Mouse (Mus musculus) heart, embryonic 10.5 days (tissue): ENCODE data around the gene Vwa8. TPM values are rescaled to one million over a fixed set of nuclear protein-coding genes. Genes with fewer than 3 reads are reported as not detected.

Experiments
- DNase-seq: peaks from one replicate; pipeline ENCODE4 v3.0.0-alpha.2; 2017; ENCODE audit warnings: low spot score
- H3K27ac ChIP-seq: fragments of 300-500 bp; sonication (generic); 2 replicates; pipeline ENCODE4 v1.5.1; 2016; ENCODE audit warnings: mild to moderate bottlenecking
- H3K27me3 ChIP-seq: fragments of 300-500 bp; sonication (generic); 2 replicates; pipeline ENCODE4 v1.6.1; 2016; ENCODE audit warnings: mild to moderate bottlenecking; ENCODE audit not compliant: poor library complexity, insufficient read depth, severe bottlenecking
- H3K36me3 ChIP-seq: fragments of 300-500 bp; sonication (generic); 2 replicates; pipeline ENCODE4 v1.6.1; 2016; ENCODE audit warnings: mild to moderate bottlenecking, moderate library complexity
- H3K4me1 ChIP-seq: fragments of 300-500 bp; sonication (generic); 2 replicates; pipeline ENCODE4 v1.6.1; 2016; ENCODE audit warnings: mild to moderate bottlenecking
- H3K4me3 ChIP-seq: fragments of 300-500 bp; sonication (generic); 2 replicates; pipeline ENCODE4 v1.5.1; 2016; ENCODE audit warnings: mild to moderate bottlenecking, moderate library complexity
- H3K9me3 ChIP-seq: fragments of 300-500 bp; sonication (generic); 2 replicates; pipeline ENCODE4 v1.6.1; 2016; ENCODE audit warnings: mild to moderate bottlenecking, moderate library complexity
- WGBS: fragments of 180-500 bp; shearing (Covaris S2); methylation state at CpG from one replicate; pipeline ENCODE4 v1.1.7; 2016; 5-methylcytosine and 5-hydroxymethylcytosine counted together
- polyA plus RNA-seq: library from polyadenylated mRNA; unstranded; fragments of >200 nt; fragmentation: Nextera tagmentation; extraction: Ambion mirVana; gene quantifications from 2 replicates; pipeline ENCODE4 v1.2.1, GENCODE M21; 2016

The Vwa8 gene
- polyA plus RNA-seq, 1 experiment from 2014 or later, result 12.1 TPM

- no peaks in the 10 kb centered on the region for H3K36me3 ChIP-seq
- no peak overlapping the region for H3K4me3 ChIP-seq
- peaks cover 4% of the 10 kb centered on the region; the same call in 1 of the 2 replicates for H3K4me1 ChIP-seq
- H3K9me3 ChIP-seq, result no peaks in the 10 kb centered on the region
- no peaks in the 10 kb centered on the region for H3K27me3 ChIP-seq
- DNase-seq, result no peak
- no peak overlapping the region for H3K27ac ChIP-seq
- WGBS, result 81% methylated on average over 1 of the region's 1 CpGs
Observed at GRCm38 (mm10) chr14:78895496-78895895, 46.6 kb downstream of the Vwa8 start.

DNA sequence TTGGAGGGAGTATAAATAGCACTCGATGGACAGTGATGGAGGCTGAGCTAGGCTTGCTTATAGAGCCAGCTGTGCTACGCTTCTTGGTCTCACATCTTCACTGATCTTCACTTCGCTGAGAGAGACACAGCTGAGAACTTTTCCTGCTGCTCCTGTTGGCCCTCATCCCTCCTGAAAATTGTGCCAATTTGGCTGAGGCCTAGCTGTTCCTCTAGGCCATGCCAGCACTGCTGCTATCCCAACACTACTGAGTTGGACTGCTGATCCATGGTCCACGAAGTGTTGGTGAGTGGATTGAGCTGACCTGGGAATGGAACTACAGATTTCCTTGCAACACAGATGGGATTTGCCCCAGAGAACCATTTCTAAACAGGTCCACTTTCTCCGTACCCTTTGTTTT is 47.4 kb downstream of the Vwa8 start:
- Histone ChIP-seq H3K27ac (no peak overlapping the region), H3K27me3 (no peaks in the 10 kb centered on the region), H3K4me1 (peaks cover 8% of the 10 kb centered on the region; the same call in 1 of the 2 replicates), H3K4me3 (no peak overlapping the region), H3K36me3 (no peaks in the 10 kb centered on the region), H3K9me3 (no peaks in the 10 kb centered on the region)
- DNase-seq, result no peak
- WGBS, result 86% methylated on average over 5 of the region's 5 CpGs

DNA sequence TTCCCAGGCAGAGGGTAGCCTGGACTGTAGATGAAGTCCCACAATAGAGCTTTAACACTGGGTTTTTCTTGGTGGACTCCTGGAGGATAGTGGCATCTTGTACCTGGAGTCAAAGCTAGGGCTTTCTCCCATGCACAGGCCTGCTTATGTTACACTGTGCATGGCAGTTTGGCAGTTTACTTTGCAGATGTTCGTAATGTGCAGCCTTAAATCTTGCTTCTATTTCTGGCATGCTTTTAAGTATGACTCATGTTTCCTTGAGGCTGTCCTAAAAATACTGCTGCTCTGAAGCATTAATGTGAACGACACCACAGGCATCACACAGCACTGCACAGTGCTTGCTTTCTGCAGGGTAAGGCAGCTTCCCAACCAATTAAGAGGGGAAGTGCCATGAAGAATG is 51.9 kb downstream of the Vwa8 start:
- no peaks in the 10 kb centered on the region for H3K36me3 ChIP-seq
- DNase-seq, result no peak
- H3K9me3 ChIP-seq, result no peaks in the 10 kb centered on the region
- H3K4me1 ChIP-seq, result peaks cover 12% of the 10 kb centered on the region; the same call in 1 of the 2 replicates
- H3K27me3 ChIP-seq, result no peaks in the 10 kb centered on the region
- peak overlapping the region; percentile 56; the same call in 1 of the 2 replicates for H3K27ac ChIP-seq
- H3K4me3 ChIP-seq, result no peak overlapping the region
- 11% methylated on average over 2 of the region's 2 CpGs for WGBS

GRCm38 (mm10) chr14:78908205-78908863 is 59.5 kb downstream of the Vwa8 start:
- no peak for DNase-seq
- Histone ChIP-seq H3K27me3 (no peaks in the 10 kb centered on the region), H3K27ac (no peak overlapping the region), H3K9me3 (no peaks in the 10 kb centered on the region), H3K4me1 (no peaks in the 10 kb centered on the region), H3K36me3 (no peaks in the 10 kb centered on the region), H3K4me3 (no peak overlapping the region)
- WGBS, result 87% methylated on average over 10 of the region's 10 CpGs

- Histone ChIP-seq H3K9me3 (no peaks in the 10 kb centered on the region), H3K36me3 (no peaks in the 10 kb centered on the region), H3K27me3 (no peaks in the 10 kb centered on the region), H3K27ac (no peak overlapping the region), H3K4me1 (no peaks in the 10 kb centered on the region), H3K4me3 (no peak overlapping the region)
- DNase-seq, result no peak
- 77% methylated on average over 10 of the region's 10 CpGs for WGBS
Observed at GRCm38 (mm10) chr14:78912076-78912475, 63.2 kb downstream of the Vwa8 start.

DNA sequence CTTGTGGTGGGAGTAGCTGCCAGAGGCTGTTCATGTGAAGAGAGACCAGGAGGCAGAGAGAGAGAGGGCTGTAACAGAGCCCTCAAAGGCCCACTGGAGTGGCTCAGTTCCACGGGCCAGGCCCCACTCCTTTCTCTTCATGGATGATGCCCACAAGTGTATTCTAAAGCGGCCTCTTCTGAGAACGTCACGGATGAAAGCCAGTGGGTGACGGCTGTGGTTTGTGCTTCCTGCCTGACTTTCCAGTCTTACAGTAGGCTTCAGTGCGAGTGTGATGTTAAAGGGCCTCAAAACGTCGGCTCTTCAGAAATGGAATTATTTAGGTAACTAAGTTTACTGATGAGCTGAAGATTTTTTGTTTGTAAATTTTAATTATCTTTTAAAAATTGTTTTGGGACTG is 65.3 kb downstream of the Vwa8 start:
- Histone ChIP-seq H3K36me3 (no peaks in the 10 kb centered on the region), H3K9me3 (no peaks in the 10 kb centered on the region), H3K27ac (no peak overlapping the region), H3K4me3 (no peak overlapping the region), H3K27me3 (no peaks in the 10 kb centered on the region), H3K4me1 (no peaks in the 10 kb centered on the region)
- DNase-seq, result no peak
- WGBS, result 87% methylated on average over 8 of the region's 8 CpGs

GRCm38 (mm10) chr14:78916691-78917090 is 67.8 kb downstream of the Vwa8 start:
- H3K27ac ChIP-seq, result no peak overlapping the region
- H3K4me1 ChIP-seq, result no peaks in the 10 kb centered on the region
- WGBS, result 91% methylated on average over 2 of the region's 2 CpGs
- H3K4me3 ChIP-seq, result no peak overlapping the region
- no peaks in the 10 kb centered on the region for H3K9me3 ChIP-seq
- H3K36me3 ChIP-seq, result no peaks in the 10 kb centered on the region
- H3K27me3 ChIP-seq, result no peaks in the 10 kb centered on the region
- no peak for DNase-seq

- 36% methylated on average over 2 of the region's 2 CpGs for WGBS
- no peaks in the 10 kb centered on the region for H3K36me3 ChIP-seq
- no peaks in the 10 kb centered on the region for H3K4me1 ChIP-seq
- H3K27ac ChIP-seq, result no peak overlapping the region
- no peak overlapping the region for H3K4me3 ChIP-seq
- H3K9me3 ChIP-seq, result no peaks in the 10 kb centered on the region
- DNase-seq, result no peak
- no peaks in the 10 kb centered on the region for H3K27me3 ChIP-seq
Observed at GRCm38 (mm10) chr14:78921219-78921618, 72.4 kb downstream of the Vwa8 start.

DNA sequence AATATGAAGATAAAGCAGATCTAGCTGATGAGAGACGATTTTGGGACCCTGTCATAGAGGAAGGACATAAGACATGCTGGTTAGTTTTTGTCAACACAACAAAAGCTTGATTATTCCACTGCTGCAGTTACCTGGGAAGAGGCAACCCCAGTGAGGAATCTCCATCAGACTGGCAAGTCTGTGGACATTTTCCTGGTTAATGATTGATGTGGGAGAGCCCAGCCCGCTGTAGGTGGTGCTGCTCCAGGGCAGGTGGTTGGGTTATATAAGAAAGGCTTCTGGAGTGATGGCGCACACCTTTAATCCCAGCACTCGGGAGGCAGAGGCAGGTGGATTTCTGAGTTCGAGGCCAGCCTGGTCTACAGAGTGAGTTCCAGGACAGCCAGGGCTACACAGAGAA is 74.8 kb downstream of the Vwa8 start:
- DNase-seq, result no peak
- H3K36me3 ChIP-seq, result no peaks in the 10 kb centered on the region
- H3K4me3 ChIP-seq, result no peak overlapping the region
- H3K27me3 ChIP-seq, result no peaks in the 10 kb centered on the region
- no peak overlapping the region for H3K27ac ChIP-seq
- no peaks in the 10 kb centered on the region for H3K9me3 ChIP-seq
- no peaks in the 10 kb centered on the region for H3K4me1 ChIP-seq
- WGBS, result 79% methylated on average over 5 of the region's 5 CpGs

DNA sequence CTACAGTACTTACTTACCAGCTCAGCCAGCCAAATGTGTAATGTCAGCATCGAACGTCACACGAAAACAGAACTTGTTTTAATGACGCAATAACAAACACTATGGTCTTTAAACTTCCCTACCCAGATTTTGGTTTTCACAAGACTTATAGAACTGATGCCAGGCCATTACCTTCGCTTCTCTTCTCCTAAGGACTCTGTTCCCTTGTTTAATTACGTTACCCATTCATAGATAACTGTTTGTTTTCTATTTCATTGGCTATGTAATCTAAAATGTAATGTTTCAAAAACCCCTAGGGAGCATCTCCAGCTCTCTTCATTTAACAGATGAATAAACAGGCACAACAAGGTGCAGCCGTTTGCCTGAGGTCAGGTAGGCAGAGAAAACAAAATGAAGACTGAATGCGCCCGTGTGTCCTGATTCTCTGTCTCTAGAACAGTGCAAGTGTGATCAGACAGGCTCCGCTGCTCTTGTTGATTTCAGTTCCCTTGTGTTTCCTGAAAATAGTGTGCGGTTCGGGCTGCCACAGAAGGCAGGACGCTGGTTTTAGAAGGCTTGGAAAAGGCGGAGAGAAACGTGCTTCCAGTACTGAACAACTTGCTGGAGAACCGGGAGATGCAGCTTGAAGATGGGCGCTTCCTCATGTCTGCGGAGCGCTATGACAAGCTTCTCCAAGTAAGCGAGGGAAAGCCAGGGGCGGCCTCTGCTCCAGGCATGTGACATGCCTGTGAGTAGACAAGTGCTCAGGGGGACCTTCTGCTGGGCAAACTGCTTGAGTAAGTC is 76.1 kb downstream of the Vwa8 start:
- 83% methylated on average over 21 of the region's 21 CpGs for WGBS
- H3K4me1 ChIP-seq, result no peaks in the 10 kb centered on the region
- no peaks in the 10 kb centered on the region for H3K27me3 ChIP-seq
- no peaks in the 10 kb centered on the region for H3K36me3 ChIP-seq
- H3K27ac ChIP-seq, result no peak overlapping the region
- no peak for DNase-seq
- no peak overlapping the region for H3K4me3 ChIP-seq
- H3K9me3 ChIP-seq, result no peaks in the 10 kb centered on the region

DNA sequence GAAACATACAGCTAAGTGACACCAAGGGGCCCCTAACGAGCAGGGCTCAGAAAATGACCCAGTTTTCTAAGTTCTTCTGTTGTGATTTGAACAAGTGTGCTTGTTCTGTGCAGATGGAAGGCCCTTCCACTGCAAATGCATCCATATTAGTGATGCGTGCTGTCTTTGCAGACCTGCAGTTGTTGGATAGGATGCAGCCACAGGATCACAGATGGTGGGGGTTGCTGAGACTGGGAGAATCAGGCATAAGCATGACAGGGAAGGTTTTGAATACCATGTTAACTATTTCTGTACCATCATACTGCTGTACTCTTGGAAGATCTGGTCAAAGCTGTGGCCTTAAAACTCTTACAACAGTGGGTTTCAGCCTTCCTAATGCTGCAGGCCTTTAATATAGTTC is 83.2 kb downstream of the Vwa8 start:
- Histone ChIP-seq H3K4me1 (peaks cover 6% of the 10 kb centered on the region; the same call in 1 of the 2 replicates), H3K36me3 (peaks cover 5% of the 10 kb centered on the region; the same call in 1 of the 2 replicates), H3K27ac (no peak overlapping the region), H3K27me3 (no peaks in the 10 kb centered on the region), H3K4me3 (no peak overlapping the region), H3K9me3 (no peaks in the 10 kb centered on the region; the same call in 1 of the 2 replicates)
- WGBS, result 71% methylated on average over 2 of the region's 2 CpGs
- DNase-seq, result no peak

- WGBS, result 56% methylated on average over 8 of the region's 8 CpGs
- no peaks in the 10 kb centered on the region; the same call in 1 of the 2 replicates for H3K9me3 ChIP-seq
- H3K4me3 ChIP-seq, result no peak overlapping the region
- no peak overlapping the region for H3K27ac ChIP-seq
- H3K27me3 ChIP-seq, result no peaks in the 10 kb centered on the region
- DNase-seq, result no peak
- peaks cover 11% of the 10 kb centered on the region; the same call in 1 of the 2 replicates for H3K36me3 ChIP-seq
- peaks cover 6% of the 10 kb centered on the region; the same call in 1 of the 2 replicates for H3K4me1 ChIP-seq
Observed at GRCm38 (mm10) chr14:78933399-78933798, 84.5 kb downstream of the Vwa8 start.

DNA sequence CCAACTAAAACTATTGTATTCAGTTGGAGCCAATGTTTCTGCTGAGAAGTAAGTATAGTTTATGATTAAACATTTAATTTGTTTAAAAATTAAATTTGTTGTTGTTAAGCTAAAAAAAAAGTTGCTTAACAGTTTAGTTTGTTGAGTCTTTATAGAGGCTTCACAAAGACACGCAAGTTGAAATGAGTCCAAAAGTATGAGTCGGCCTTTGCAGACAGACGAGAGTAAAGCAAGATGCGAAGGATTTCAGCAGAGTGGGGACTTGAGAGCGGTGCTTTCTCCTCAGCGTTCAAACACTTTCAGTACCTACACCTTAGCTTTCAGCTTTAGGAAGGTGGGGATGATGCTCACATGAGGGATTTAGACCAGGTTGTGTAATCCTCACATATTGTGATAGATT is 85.7 kb downstream of the Vwa8 start:
- H3K4me3 ChIP-seq, result no peak overlapping the region
- H3K27me3 ChIP-seq, result no peaks in the 10 kb centered on the region
- peaks cover 6% of the 10 kb centered on the region; the same call in 1 of the 2 replicates for H3K4me1 ChIP-seq
- peaks cover 11% of the 10 kb centered on the region; the same call in 1 of the 2 replicates for H3K36me3 ChIP-seq
- DNase-seq, result no peak
- no peak overlapping the region for H3K27ac ChIP-seq
- no peaks in the 10 kb centered on the region; the same call in 1 of the 2 replicates for H3K9me3 ChIP-seq
- 92% methylated on average over 6 of the region's 6 CpGs for WGBS
